Comparison of ENCODE assay signal across 9 mouse cellular contexts in the genomic region with DNA sequence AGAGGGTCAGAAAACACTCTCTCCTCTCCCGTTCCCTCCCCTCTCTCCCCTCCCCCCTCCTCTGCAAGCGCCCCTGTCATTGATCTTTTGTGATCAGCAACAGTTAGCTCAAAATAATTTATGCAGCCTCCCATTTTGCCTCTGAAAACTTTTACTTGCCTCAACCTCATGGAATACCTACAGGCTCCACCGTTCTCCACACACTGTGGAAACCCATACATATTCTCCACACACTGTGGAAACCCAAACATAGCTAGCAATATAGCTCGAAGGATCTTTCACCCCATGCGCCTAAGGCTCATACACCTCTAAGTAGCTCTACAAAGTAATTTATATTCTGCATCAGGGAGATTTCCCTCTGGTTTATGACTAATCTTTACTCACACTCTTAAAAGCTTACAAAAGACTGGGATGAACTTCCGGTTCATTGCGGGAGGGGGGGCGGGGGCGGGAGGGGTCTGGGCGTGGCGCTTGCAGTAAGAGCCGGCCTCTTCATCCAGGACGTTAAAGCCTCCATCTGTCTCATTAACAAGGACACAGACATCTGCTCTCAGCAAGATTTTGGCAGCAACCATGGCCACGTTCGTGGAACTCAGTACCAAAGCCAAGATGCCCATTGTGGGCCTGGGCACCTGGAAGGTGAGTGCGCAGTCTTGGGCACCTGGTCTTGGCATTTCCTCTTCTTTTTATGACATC. TPM values are rescaled to one million over a fixed set of nuclear protein-coding genes. Genes with fewer than 3 reads are reported as not detected.
DNase-seq lines count a peak whose midpoint lies in the region; ATAC-seq and TF ChIP-seq lines count a peak whose summit lies in the region.
"Had no signal": no experiment of that assay in that cellular context is flagged by ENCODE, and none has a peak within 500 bp of the region (broad histone marks: within the 10 kb centered on the region; RNA-seq: fewer than 3 reads in every experiment).

A gene (plus strand): TSS at position 462 of the 696 bp plus-strand sequence.

- H3K9ac ChIP-seq in limb, embryonic 13.5 days, result no peak within 1 kb of the TSS
- no peak within 1 kb of the TSS for H3K9ac ChIP-seq in neural tube, embryonic 15.5 days (replicated peaks)

- H3K4me2 ChIP-seq in limb, embryonic 13.5 days (replicated peaks), result peak within 1 kb of the TSS; percentile 59
- peak within 1 kb of the TSS; percentile 48 for H3K4me2 ChIP-seq in neural tube, embryonic 15.5 days

- peak within 1 kb of the TSS; percentile 51 for H3K4me3 ChIP-seq in lung, adult 2 months (replicated peaks; ENCODE audit: extremely low read depth, low read depth, low read length)
- peak within 1 kb of the TSS; percentile 24 for H3K4me3 ChIP-seq in limb, embryonic 13.5 days
- H3K4me3 ChIP-seq in neural tube, embryonic 15.5 days (replicated peaks), result peak within 1 kb of the TSS; percentile 20; the same call in 1 of the 2 replicates

- TF ChIP-seq CTCF in lung, adult 2 months (IDR thresholded peaks at IDR 0.05; ENCODE audit: insufficient read depth, low read length), result no peak

- intact Hi-C loops in left cerebral cortex, postnatal 10 days (cut with DNase I), result no loop called here

- H3K36me3 ChIP-seq in limb, embryonic 13.5 days, result no peaks in the 10 kb centered on the region
- no peaks in the 10 kb centered on the region for H3K36me3 ChIP-seq in neural tube, embryonic 15.5 days

- WGBS in lung, adult 2 months, result 13% methylated on average over 16 of the region's 16 CpGs
- WGBS in limb, embryonic 13.5 days, result 6% methylated on average over 16 of the region's 16 CpGs
- 17% methylated on average over 16 of the region's 16 CpGs for WGBS in neural tube, embryonic 15.5 days

- TF ChIP-seq POLR2A in lung, adult 2 months (IDR thresholded peaks at IDR 0.05; ENCODE audit: borderline replicate concordance, extremely low read depth, low read depth, low read length), result no peak

- H3K4me1 ChIP-seq in lung, adult 2 months (ENCODE audit: control insufficient read depth, insufficient read depth, low read length), result peaks cover 3% of the 10 kb centered on the region; the same call in 1 of the 2 replicates
- H3K4me1 ChIP-seq in limb, embryonic 13.5 days, result peaks cover 23% of the 10 kb centered on the region
- H3K4me1 ChIP-seq in neural tube, embryonic 15.5 days, result 0 out of 2 replicates have a peak, but pooled peaks cover 7% of the 10 kb centered on the region

- H3K27me3 ChIP-seq in limb, embryonic 13.5 days, result no peaks in the 10 kb centered on the region
- no peaks in the 10 kb centered on the region for H3K27me3 ChIP-seq in neural tube, embryonic 15.5 days (replicated peaks)

- no peaks in the 10 kb centered on the region for H3K9me3 ChIP-seq in limb, embryonic 13.5 days
- H3K9me3 ChIP-seq in neural tube, embryonic 15.5 days (replicated peaks), result no peaks in the 10 kb centered on the region

- DNase-seq in lung, adult 2 months, result peak; percentile 20
- DNase-seq in lung, adult 18-20 months, result no peak
- peak; percentile 72 for DNase-seq in cerebellum, adult 18-20 months
- DNase-seq in gonadal fat pad, adult 2 months (ENCODE audit: low read depth), result no peak
- no peak for DNase-seq in left cerebral cortex, postnatal 10 days (ENCODE audit: extremely low spot score in 1 of 2, low spot score in 2 of 2)
- no peak for DNase-seq in thymus, postnatal 14 days

- peak; percentile 60; the same call in 1 of the 2 replicates for ATAC-seq in limb, embryonic 13.5 days (ENCODE audit: low FRiP score, low read depth)
- no peak for ATAC-seq in neural tube, embryonic 15.5 days (ENCODE audit: low FRiP score)

- H3K27ac ChIP-seq in limb, embryonic 13.5 days, result peak within 1 kb of the TSS; percentile 16; the same call in 1 of the 2 replicates
- no peak within 1 kb of the TSS for H3K27ac ChIP-seq in neural tube, embryonic 15.5 days (replicated peaks)

RNA-seq across cellular contexts. Expression of the gene that starts here (rescaled TPM):
- 9.1 and 13.8 TPM in 2 replicates for polyA plus RNA-seq in lung, adult 2 months (2012; rRNA removed)
- 8.9 and 15.1 TPM in 2 replicates for polyA plus RNA-seq in gonadal fat pad, adult 2 months (2012; rRNA removed)
- polyA plus RNA-seq in limb, embryonic 13.5 days (2015; fragmentation: Nextera tagmentation; extraction: Ambion mirVana), result 9.0 and 10.0 TPM in 2 replicates
- polyA plus RNA-seq in neural tube, embryonic 15.5 days (2015; fragmentation: Nextera tagmentation; extraction: Ambion mirVana), result 4.7 and 5.7 TPM in 2 replicates
- 1 to 10 TPM in 1 of 2 experiments, under 1 TPM in 1; 0.84 to 1.1 TPM for total RNA-seq in left cerebral cortex, postnatal 10 days (2021)
- total RNA-seq: MEL had no signal

Comparison
In these comparisons a context has a peak if more than half of its experiments do, and no peak if none do; other contexts are left out.
1. DNase-seq: peak in lung, adult 2 months (single experiment) and cerebellum, adult 18-20 months (2 of 2); none in lung, adult 18-20 months (0 of 2), gonadal fat pad, adult 2 months (single experiment), left cerebral cortex, postnatal 10 days (0 of 2) and thymus, postnatal 14 days (single experiment).
2. Peak in every context shown above with its lines, with median percentiles within 50 percentile points of each other: H3K4me3 ChIP-seq.